In genomic region chr12:84532830-84533199, GRCm38 (mm10) we compare ENCODE assay signal across 16 mouse cellular contexts. TPM values are rescaled to one million over a fixed set of nuclear protein-coding genes. Genes with fewer than 3 reads are reported as not detected.
DNase-seq lines count a peak whose midpoint lies in the region; ATAC-seq and TF ChIP-seq lines count a peak whose summit lies in the region.
"Had no signal": no experiment of that assay in that cellular context is flagged by ENCODE, and none has a peak within 500 bp of the region (broad histone marks: within the 10 kb centered on the region; RNA-seq: fewer than 3 reads in every experiment).

No protein-coding gene starts in this region.

- WGBS in forebrain, embryonic 14.5 days, result 16% methylated on average over 8 of the region's 8 CpGs
- 47% methylated on average over 8 of the region's 8 CpGs for WGBS in hindbrain, postnatal 0 days
- WGBS in midbrain, postnatal 0 days, result 34% methylated on average over 8 of the region's 8 CpGs

- H3K4me1 ChIP-seq in forebrain, embryonic 14.5 days (ENCODE audit: control insufficient read depth, insufficient read depth, low read length), result peaks cover 25% of the 10 kb centered on the region
- H3K4me1 ChIP-seq in hindbrain, postnatal 0 days (ENCODE audit: insufficient read depth, low read length), result peaks cover 13% of the 10 kb centered on the region; the same call in 1 of the 2 replicates
- H3K4me1 ChIP-seq in midbrain, postnatal 0 days (ENCODE audit: insufficient read depth, low read length), result no peaks in the 10 kb centered on the region

- no peak overlapping the region for H3K4me3 ChIP-seq in forebrain, embryonic 14.5 days (ENCODE audit: low read depth, low read length)
- no peak overlapping the region for H3K4me3 ChIP-seq in hindbrain, postnatal 0 days (ENCODE audit: low read length)
- no peak overlapping the region for H3K4me3 ChIP-seq in midbrain, postnatal 0 days (ENCODE audit: low read depth, low read length)

- H3K4me2 ChIP-seq in forebrain, embryonic 14.5 days (ENCODE audit: low read length), result no peak overlapping the region
- no peak overlapping the region for H3K4me2 ChIP-seq in hindbrain, postnatal 0 days (ENCODE audit: low read depth, low read length)
- no peak overlapping the region for H3K4me2 ChIP-seq in midbrain, postnatal 0 days (ENCODE audit: low read depth, low read length, poor library complexity, severe bottlenecking)

- DNase-seq in heart, adult 11 months, result peak; percentile 83
- DNase-seq in heart, postnatal 10 days, result no peak
- DNase-seq in forebrain, embryonic 14.5 days (ENCODE audit: low spot score), result no peak
- DNase-seq in hindbrain, postnatal 0 days (ENCODE audit: low spot score), result no peak
- DNase-seq in midbrain, postnatal 0 days (ENCODE audit: low spot score), result no peak
- no peak for DNase-seq in spleen, adult 18-20 months
- DNase-seq in lung, postnatal 25 days (ENCODE audit: low spot score), result no peak
- DNase-seq in layer of hippocampus, adult 11-12 months (ENCODE audit: low spot score), result no peak
- DNase-seq: kidney, postnatal 36 days; lung, postnatal 14 days; thymus, postnatal 36 days had no signal

- intact Hi-C loops in heart, postnatal 10 days (cut with DNase I), result no loop called here

- TF ChIP-seq CTCF in hindbrain, postnatal 0 days (IDR thresholded peaks at IDR 0.05; ENCODE audit: low read depth), result no peak
- TF ChIP-seq CTCF in midbrain, postnatal 0 days (IDR thresholded peaks at IDR 0.05), result no peak

- no peak for ATAC-seq in forebrain, embryonic 14.5 days
- ATAC-seq in hindbrain, postnatal 0 days, result no peak; the same call in 1 of the 2 replicates
- ATAC-seq in midbrain, postnatal 0 days (ENCODE audit: low FRiP score), result no peak
- ATAC-seq: intestine, embryonic 16.5 days had no signal

- H3K27ac ChIP-seq in forebrain, embryonic 14.5 days (ENCODE audit: low read depth, low read length), result peak overlapping the region; percentile 94
- peak overlapping the region; percentile 42; the same call in 1 of the 2 replicates for H3K27ac ChIP-seq in hindbrain, postnatal 0 days
- H3K27ac ChIP-seq in midbrain, postnatal 0 days (ENCODE audit: low read depth, low read length), result peak overlapping the region; percentile 13; the same call in 1 of the 2 replicates
- H3K27ac ChIP-seq: liver, embryonic 14.5 days had no signal

- peaks cover 3% of the 10 kb centered on the region; the same call in 1 of the 2 replicates for H3K36me3 ChIP-seq in forebrain, embryonic 14.5 days (ENCODE audit: control insufficient read depth, insufficient read depth, low read length)
- H3K36me3 ChIP-seq in hindbrain, postnatal 0 days (ENCODE audit: insufficient read depth, low read length), result no peaks in the 10 kb centered on the region
- 0 out of 2 replicates have a peak, but pooled peaks cover 3% of the 10 kb centered on the region for H3K36me3 ChIP-seq in midbrain, postnatal 0 days (ENCODE audit: insufficient read depth, low read length)

- no peaks in the 10 kb centered on the region for H3K9me3 ChIP-seq in forebrain, embryonic 14.5 days (replicated peaks; ENCODE audit: control insufficient read depth, low read length)
- H3K9me3 ChIP-seq in hindbrain, postnatal 0 days (ENCODE audit: low read length), result no peaks in the 10 kb centered on the region
- H3K9me3 ChIP-seq in midbrain, postnatal 0 days (ENCODE audit: low read length), result no peaks in the 10 kb centered on the region
- H3K9me3 ChIP-seq: G1E had no signal

- 0 out of 2 replicates have a peak overlapping the region, but pooled peaks have one; percentile 1 for H3K9ac ChIP-seq in forebrain, embryonic 14.5 days (ENCODE audit: low read length)
- no peak overlapping the region for H3K9ac ChIP-seq in hindbrain, postnatal 0 days (replicated peaks; ENCODE audit: low read length)
- no peak overlapping the region for H3K9ac ChIP-seq in midbrain, postnatal 0 days (replicated peaks; ENCODE audit: low read length, poor library complexity, severe bottlenecking)
- H3K9ac ChIP-seq: liver, embryonic 14.5 days had no signal

- H3K27me3 ChIP-seq in forebrain, embryonic 14.5 days (replicated peaks; ENCODE audit: control insufficient read depth, insufficient read depth, low read length), result no peaks in the 10 kb centered on the region
- H3K27me3 ChIP-seq in hindbrain, postnatal 0 days (ENCODE audit: insufficient read depth, low read length), result no peaks in the 10 kb centered on the region
- H3K27me3 ChIP-seq in midbrain, postnatal 0 days (ENCODE audit: insufficient read depth, low read length), result no peaks in the 10 kb centered on the region

RNA-seq across cellular contexts. Expression of gene Vsx2, which starts 36.7 kb away (rescaled TPM):
- not detected for total RNA-seq in heart, postnatal 10 days (2021)
- 0.09 TPM in 1 of 2 replicates, not detected in the other for polyA plus RNA-seq in forebrain, embryonic 14.5 days (2014; fragmentation: Nextera tagmentation; extraction: Ambion mirVana)
- total RNA-seq in hindbrain, postnatal 0 days (2014; rRNA removed), result 2.5 and 4.0 TPM in 2 replicates
- polyA plus RNA-seq in hindbrain, postnatal 0 days (2015; fragmentation: Nextera tagmentation; extraction: Ambion mirVana), result 1.8 and 2.4 TPM in 2 replicates
- total RNA-seq in midbrain, postnatal 0 days (2014; rRNA removed), result 1.8 and 3.0 TPM in 2 replicates
- 0.83 and 1.2 TPM in 2 replicates for polyA plus RNA-seq in midbrain, postnatal 0 days (2015; fragmentation: Nextera tagmentation; extraction: Ambion mirVana)
- total RNA-seq: granulocyte monocyte progenitor cell, adult 5-6 weeks had no signal
- polyA plus RNA-seq: G1E; heart, postnatal 0 days; intestine, embryonic 16.5 days; liver, embryonic 14.5 days had no signal

Comparison
In these comparisons a context has a peak if more than half of its experiments do, and no peak if none do; other contexts are left out.
1. H3K27ac ChIP-seq: peak in every context shown above with its lines; median percentile 94 in forebrain, embryonic 14.5 days; 42 in hindbrain, postnatal 0 days; 13 in midbrain, postnatal 0 days.